Mouse (Mus musculus): ENCODE results near the gene Nkap. TPM values are rescaled to one million over a fixed set of nuclear protein-coding genes. Genes with fewer than 3 reads are reported as not detected.
A peak's percentile ranks its signal among the peaks of the same experiment; 100 is the strongest.
"Not testable (repeated sequence)": the region's sequence is repeated elsewhere in the genome, so short reads cannot be mapped to it uniquely, and the experiment has no call there.

Gene Nkap
- 1 to 10 TPM; 6.4 to 8.3 TPM for total RNA-seq (2021)
- long read RNA-seq, experiment 1, full-length matches to known transcripts = 6 of 8 reads
- long read RNA-seq, experiment 1, partial matches to known transcripts = 0 of 8 reads
- long read RNA-seq, experiment 1, other reads (novel, unspliced or antisense) = 2 of 8 reads
- long read RNA-seq, experiment 2, full-length matches to known transcripts = 8 of 9 reads
- long read RNA-seq, experiment 2, partial matches to known transcripts = 0 of 9 reads
- long read RNA-seq, experiment 2, other reads (novel, unspliced or antisense) = 1 of 9 reads

DNA sequence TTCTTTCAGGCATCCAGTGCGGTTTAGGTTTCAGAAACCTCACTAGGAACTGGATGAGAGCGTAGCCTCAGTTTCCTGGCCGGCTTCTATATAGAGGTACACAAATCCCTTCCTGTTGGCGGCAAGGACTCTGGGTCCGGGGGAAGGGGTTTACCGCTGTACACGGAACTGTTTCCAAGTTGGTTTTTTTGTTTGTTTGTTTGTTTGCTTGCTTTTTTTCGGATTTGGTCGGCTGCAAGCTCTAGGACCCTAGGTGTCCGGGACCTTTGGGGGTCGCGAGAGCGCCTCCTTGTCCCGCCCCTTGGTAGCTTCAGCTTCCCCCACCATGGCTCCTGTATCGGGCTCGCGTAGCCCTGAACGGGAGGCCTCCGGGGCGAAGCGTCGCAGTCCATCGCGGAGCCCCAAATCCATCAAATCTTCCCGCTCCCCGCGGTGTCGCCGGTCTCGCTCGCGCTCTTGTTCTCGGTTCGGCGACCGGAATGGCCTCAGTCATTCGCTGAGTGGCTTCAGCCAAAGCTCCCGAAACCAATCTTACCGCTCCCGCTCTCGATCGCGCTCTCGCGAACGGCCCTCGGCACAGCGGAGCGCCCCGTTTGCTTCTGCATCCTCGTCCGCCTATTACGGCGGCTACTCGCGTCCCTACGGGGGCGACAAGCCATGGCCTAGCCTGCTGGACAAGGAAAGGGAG is at the start of gene Nkap:
Nkap (plus strand) TSS at position 125 of the 688 bp plus-strand sequence.
- peak; percentile 52 for DNase-seq

DNA sequence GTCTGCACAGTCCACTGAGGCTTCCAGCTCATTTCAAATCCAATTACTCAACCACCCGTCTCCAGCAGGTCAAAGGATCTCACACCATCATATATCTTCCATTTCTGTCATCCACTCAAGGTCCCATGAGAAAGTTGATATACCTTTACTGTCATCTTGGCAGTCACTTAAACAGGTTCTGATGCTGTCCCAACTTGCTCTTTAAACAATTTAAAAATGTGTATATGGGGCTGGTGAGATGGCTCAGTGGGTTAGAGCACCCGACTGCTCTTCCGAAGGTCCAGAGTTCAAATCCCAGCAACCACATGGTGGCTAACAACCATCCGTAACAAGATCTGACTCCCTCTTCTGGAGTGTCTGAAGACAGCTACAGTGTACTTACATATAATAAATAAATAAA is 46.2 kb upstream of the Nkap start:
- not testable (repeated sequence) for DNase-seq

DNA sequence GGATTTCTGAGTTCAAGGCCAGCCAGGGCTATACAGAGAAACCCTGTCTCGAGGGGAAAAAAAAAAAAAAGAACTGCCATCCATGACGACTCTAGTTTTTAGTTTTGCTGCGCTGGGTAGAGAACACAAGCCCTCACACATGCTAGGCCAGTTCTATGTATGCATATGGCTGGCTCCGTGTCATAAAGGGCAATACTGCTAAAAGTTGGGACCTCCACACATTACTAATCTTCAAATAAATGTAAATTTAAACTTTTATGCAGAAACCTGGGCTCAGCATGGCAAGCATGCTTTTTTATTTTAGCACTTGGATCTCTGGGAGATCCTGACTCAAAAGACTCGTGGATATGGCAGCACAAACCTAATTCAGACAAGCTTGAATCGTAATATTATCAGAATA is 45.4 kb upstream of the Nkap start:
- DNase-seq = no peak

DNA sequence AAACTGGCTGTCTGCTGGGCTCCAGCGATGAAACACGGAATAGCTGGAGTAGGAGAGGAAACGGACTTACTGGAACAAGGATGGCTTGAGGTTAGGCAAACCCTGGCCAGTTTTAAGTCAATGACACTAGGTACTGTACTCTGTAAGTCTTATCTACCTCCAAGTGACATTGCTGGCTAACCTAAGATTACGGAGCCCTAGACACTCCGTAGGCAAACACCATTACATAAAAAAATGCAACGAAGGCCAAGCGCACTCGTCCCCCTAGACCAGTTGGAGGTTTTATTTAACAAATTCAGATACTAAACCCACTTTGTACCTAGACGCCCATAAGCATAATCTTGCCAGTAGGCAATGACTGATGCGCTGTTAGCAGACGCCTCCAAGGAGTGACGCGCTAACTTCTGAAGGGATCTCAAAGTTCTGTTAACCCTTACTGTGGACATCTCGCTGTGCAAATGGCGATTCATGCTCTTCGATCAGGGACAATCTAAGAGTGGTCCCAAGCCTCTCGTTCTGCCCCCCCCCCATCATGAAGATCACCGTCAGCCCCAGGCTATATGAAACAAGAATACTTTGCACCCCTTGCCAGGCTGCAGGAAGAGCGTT is 42.2 kb upstream of the Nkap start:
- no peak for DNase-seq

DNA sequence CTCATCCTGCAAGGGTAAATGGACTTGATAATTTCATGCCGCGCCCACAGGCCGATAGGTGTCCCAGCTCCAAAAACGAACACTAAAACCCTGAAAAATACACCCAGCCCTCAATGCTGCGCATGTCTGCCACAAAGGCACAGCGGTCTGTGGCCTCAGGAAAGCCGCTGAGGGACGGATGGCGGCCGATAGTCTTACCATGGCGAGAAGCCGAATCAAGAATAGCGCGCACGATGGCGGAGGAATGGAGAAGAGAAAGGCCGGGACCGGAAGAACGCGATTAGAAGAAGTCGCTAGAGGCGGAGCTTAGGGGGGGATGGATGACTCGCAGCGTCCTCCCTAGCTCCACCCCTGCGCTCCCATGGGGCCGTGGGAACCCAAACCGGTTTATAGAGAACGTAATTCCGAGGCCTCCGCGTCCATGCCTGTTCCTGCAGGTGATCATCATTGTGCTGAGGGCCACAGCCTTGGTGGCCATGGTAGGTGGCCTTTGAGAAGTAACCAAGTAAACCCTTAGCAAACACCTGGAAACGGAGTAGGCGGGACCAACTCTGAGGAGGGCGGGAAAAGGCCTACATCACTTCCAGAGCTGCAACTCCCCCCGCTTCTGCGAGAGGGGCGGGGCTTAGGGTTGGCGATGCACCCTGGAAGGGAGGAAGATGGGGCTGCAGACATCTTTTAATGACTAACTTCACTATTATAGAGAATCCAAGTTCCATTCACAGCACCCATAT is 41.5 kb upstream of the Nkap start, which contains the start of gene Rpl39:
Rpl39 (minus strand) TSS at position 476 of the 734 bp plus-strand sequence.
- peak; percentile 85 for DNase-seq

DNA sequence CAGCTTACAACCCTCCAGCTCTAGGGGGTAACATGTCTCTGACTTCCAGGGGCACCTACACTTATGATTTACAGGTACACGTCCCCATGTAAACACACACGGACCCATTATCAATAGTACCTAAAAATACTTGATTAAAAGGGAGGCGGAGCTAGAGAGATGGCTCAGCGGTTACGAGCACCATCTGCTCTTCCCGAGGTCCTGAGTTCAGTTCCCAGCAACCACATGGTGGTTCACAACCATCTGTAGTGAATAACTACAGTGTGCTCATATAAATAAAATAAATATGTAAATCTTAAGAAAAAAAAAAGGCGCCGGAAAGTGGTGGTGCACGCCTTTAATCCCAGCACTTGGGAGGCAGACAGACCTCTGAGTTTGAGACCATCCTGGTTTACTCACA is 40.9 kb upstream of the Nkap start:
- DNase-seq = no peak

DNA sequence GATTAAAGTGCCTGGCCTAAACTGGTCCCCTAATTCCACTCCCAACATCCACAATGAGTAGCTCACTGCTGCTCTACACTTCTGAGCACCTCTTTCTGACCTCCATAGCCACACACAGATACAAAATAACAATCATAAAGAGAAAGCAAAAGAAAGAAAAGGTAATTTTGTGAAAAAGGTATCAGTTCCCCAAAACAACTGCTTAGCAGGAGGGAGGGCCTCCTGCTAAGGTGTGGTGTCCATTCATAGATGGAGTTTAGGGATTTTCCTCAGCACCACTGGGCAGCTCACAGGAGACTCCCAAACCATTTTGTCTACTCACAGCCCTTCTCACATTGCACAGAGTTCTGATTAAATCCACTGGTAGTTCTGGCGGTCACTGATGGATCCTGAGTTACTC is 37.8 kb upstream of the Nkap start:
- DNase-seq = no peak

DNA sequence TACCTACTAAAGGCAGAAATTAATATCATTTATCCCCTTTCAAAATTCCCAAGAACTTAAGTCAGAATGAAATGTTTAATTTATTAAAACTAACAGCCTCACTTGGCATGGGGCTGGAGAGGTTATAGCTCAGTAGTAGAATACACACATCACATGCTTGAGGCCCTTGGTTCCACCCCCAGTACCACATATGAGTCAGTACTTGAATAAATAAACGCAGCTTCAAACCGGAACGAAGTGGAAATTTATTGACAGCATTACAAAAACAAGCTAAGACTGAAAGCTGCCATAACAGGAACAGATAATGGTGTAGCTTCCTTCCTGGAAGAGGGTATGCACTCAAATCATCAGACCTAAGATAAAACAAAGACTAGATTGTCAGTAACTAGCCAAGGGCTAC is 35.1 kb upstream of the Nkap start:
- DNase-seq = no peak

DNA sequence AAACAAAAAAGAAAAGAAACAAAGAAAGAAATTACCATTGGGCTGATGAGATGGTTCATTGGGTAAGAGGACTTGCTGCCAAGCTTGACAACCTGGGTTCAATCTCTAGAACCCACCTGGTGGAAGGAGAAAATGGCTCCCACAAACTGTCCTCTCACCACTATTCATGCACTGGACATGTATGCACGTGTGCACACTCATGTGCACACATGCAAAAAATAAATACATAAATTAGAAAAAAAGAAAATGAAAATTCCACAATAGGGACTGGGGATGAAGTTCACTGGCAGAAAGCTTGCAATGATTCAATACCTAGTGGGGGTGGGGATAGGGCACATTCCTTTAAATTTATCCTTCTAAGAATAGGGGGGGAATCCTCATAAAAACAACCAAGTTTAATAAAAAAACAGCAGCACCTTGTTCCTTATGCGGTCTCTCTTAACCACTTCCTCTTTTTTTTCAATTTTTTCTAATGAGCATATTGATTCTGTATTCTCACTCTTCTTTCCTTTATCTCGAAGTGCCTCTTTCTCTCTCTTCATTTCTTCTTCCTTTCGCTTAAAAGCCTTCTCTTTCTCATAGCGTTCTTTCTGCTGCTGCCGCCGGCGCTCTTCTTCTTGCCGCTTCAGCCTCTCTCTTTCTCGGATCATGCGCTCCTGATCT is 31.4 kb upstream of the Nkap start:
- no peak for DNase-seq

DNA sequence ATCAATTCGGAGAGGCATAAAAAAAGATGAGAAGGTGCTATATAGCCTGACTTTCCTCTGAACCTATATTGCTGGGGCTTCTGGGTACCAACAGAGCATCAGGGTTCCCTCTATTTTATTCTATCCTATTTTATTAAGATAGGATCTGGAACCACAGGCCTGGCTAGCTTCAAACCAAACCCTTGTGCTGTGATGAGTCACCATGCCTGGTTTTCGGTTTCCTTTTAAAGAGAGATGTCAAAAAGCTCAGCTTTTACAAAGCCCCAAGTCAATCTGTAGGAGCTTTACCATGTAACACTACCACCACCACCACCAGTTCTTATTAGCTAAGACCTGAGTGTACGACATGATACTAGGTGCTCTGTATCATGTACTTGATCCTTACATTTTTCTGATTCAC is 27.9 kb upstream of the Nkap start:
- no peak for DNase-seq

DNA sequence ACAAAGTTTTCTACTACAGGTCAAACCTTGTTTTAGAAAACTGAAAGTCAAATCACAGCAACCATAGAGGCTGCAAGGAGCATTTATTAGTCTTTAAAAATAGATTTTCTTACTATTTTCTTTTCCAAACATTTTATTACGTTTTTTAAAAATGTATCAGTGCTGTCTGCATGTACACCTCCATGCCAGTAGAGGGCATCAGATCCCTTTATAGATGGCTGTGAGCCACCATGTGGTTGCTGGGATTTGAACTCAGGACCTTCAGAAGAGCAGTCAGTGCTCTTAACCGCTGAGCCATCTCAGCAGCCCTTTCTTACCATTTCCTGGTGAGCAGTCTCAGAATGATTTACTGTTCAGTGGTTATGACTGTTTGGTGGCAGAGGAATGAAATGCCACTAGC is 22.8 kb upstream of the Nkap start:
- DNase-seq = no peak

DNA sequence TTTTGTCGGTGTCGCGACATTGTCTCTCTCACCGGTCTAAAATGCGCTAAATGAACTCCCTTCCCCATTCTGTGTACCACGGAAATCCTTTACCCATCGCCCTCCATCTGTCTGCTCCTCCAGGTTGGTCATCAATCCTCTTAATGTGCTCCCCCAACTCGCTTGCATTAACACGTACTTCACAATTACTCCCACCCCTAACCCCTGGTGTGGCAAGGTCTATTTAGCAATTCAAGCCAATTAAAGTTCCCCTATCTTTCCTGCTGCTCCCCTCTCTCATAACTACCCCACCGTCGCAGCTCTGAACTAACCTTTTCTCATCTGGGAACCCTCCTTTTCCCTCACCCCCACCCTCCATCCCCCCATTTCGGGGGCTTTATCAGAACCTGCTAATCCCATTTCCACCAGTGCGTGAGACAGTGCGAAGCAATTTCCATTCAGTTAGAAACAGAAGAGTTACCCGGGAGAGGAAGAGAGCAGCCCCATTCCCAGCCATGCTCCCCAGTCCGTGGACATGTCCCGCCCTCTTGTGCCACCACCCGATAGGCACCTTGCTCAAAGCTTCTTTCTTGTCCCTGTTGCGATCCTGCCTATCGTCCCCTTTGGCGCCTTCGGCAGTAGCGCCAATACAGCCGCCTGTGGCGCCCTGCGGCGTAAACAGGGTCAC is 16.9 kb upstream of the Nkap start:
- no peak for DNase-seq

DNA sequence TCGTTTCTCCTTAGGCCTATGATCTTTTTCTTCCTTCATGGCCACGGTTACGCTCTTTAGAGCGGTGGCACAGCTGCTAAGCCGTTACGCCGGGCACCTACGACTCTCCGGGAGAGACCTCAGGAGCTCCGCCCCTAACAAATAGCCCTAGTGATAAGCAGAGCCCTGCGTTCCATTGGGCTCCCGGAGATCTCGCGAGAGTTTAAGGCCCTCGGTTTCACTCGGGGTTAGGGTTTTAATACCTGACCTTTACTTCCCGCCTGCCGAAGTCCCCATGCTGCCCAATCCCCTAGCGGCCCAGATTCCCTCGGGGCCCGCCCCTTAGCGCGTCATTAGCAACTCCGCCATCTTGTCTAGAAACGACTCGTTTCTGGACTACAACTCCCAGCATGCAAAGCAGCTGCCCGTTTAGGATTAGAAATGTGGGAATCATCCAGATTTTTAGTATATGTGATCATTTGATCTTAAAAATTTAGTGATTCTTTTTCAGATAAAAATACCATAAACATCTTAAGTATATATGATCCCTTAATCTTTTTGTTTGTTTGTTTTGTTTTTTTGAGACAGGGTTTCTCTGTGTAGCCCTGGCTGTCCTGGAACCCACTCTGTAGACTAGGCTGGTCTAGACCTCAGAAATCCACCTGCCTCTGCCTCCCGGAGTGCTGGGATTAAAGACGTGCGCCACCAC is 16.3 kb upstream of the Nkap start, which contains the start of gene Upf3b:
Upf3b (minus strand) TSS at position 130 of the 688 bp plus-strand sequence.
- peak; percentile 94 for DNase-seq

DNA sequence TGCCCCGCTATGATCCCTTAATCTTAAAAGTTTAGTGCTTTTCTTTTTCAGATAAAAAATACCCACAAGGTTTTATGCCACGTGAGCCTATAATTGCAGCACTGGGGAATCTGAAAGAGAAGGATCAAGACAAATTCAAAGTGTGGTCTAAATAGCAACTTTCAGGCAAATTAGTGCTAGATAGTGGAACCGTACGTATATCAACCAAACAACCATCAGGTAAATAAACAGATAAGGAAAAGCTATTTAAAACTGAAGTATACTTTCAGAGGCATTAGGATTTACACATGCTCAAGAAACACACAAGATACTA is 15.8 kb upstream of the Nkap start:
- no peak for DNase-seq

DNA sequence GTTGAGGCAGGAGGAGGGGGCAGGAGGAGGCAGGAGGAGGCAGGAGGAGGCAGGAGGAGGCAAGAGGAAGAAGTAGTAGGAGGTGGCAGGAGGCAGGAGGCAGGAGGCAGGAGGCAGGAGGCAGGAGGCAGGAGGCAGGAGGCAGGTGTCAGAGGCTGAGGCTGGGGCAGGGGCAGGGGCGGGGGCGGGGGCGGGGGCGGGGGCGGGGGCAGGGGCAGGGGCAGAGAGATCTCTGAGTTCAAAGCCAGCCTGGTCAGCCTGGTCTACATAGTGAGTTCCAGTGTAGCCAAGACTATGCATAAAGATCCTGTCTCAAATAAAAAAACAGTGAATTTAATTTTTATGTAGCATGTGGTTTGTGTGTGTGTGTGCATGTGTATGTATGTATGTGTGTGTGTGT is 9.5 kb upstream of the Nkap start:
- no peak for DNase-seq

DNA sequence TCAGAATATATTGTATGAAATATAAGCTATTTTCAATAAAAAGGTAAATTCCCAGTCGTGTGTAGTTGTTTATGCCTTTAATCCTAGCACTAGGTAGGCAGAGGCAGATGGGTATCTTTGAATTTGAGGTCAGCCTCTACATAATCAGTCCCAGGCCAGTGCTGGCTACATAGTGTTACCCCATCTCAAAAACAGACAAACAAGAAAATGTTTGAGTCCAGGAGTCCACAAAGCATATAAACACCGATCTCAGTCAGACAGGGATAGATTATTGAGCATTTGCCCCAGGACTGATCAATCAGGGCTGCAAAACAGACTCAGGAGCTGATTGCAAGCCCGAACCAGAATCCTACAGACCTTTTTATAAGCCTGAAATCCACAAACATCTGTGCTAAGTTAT is 7.0 kb upstream of the Nkap start:
- DNase-seq = no peak

DNA sequence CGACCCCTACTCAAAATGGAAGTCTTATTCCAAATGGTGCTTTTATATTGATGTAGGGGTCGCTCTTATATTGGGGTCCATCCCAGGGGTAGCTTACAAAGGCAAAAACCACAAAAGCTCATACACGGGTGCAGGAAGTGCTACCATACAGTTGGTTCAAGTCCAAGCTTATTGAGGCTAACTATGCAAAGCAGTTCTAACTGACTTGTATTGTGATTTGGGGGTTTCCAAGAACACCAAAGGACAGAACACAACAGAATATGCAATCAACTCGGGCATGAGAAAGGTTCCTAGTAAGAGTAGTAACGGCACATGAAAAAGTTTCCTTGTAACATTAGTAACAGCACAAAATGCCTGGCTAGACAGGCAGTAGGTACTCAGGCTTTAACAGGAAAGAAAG is 6.4 kb upstream of the Nkap start:
- no peak for DNase-seq

DNA sequence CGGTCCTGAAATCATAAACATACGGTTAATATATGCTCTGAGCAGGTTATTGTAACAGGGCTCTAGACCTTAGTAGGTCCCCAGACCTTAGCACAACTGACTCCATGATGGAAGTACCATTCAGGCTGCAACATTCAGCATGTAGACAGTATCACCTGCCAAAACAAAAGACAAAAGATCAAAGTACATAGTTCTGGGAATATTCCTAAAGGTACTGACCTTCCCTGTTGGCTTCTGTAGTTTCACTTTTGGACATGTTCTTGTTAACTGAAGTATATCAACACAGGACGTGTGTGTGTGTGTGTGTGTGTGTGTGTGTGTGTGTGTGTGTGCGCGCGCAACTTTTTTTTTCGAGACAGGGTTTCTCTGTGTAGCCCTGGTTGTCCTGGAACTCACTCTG is 1.1 kb upstream of the Nkap start:
- no peak for DNase-seq

DNA sequence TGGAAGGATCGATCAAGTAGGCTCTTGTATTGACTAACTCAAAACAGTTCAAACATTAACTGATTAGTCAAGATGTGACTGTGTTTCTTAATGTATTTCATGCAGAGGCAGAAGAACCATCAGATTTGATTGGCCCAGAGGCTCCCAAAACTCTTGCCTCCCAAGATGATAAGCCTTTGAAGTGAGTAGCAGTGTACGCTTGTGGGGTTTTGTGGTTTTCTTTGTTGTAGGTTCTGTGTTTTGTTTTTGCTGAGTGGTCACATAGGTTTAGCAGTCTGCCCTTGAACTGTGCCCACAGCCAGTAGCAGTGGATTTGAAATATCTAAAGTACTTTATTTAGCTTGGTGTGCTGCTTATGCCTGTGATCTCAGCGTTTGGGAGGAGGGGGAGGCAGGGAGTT is 15.1 kb downstream of the Nkap start:
- no peak for DNase-seq

DNA sequence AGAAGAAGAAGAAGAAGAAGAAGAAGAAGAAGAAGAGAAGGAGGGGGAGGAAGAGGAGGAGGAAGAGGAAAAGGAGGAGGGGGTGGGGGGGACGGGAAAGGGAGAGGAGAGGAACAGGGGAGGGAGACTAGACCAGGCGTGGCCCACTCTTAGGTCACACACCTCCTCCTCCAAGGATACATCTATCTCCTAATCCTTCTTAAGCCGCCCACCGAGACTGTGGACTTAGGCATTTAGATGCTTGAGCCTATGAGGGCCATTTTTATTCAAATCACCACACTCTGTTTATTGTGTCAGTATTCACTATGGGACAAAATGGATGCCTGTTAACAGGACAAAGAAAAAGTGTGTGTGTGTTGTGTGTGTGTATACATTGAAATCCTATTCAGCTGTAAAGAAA is 17.9 kb downstream of the Nkap start:
- DNase-seq = not testable (repeated sequence)

DNA sequence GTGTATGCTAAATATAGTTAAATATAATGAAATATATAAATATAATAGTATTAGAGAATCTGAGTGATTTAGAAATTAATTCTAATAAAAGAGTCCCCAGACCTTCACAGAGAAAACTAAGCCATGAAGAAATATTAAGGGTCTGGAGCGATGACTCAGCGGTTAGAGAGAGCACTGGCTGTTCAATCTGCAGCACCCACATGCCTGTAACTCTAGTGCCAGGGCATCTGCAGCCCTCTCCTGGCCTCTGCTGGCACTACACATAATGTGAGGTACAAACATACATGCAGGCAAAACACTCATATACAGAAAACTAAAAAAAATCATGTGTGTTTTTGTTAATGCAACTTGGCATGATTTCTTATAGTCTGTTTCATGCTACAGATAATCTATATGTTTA is 18.4 kb downstream of the Nkap start:
- no peak for DNase-seq
